Mouse (Mus musculus): ENCODE measurements around the gene Tmem138. TPM values are rescaled to one million over a fixed set of nuclear protein-coding genes. Genes with fewer than 3 reads are reported as not detected.

Tmem138 gene
- 67.4 and 68.5 TPM in 2 replicates for polyA plus RNA-seq (2016; fragmentation: Nextera tagmentation; extraction: Ambion mirVana)

GRCm38 (mm10) chr19:10576690-10577561 lies at the start of gene Tmem138, which contains the start of gene Cyb561a3:
Gene Tmem138 (minus strand): TSS chr19:10577362.
Gene Cyb561a3 (plus strand): TSS chr19:10577172.
- peak; percentile 94 for DNase-seq (ENCODE audit: low spot score)
- peaks cover 23% of the 10 kb centered on the region for H3K4me1 ChIP-seq
- H3K27ac ChIP-seq (replicated peaks), result peak within 1 kb of the TSS; percentile 94
- peak within 1 kb of the TSS; percentile 79 for H3K4me3 ChIP-seq
- under 1% methylated on average over 44 of the region's 44 CpGs for WGBS
- H3K27me3 ChIP-seq (ENCODE audit: low read depth, poor library complexity, severe bottlenecking), result no peaks in the 10 kb centered on the region
- H3K36me3 ChIP-seq, result peaks cover 33% of the 10 kb centered on the region
- no peaks in the 10 kb centered on the region for H3K9me3 ChIP-seq (replicated peaks)

GRCm38 (mm10) chr19:10608573-10609240 lies 31.5 kb upstream of the Tmem138 start:
- 91% methylated on average over 5 of the region's 5 CpGs for WGBS
- H3K27ac ChIP-seq (replicated peaks), result no peak overlapping the region
- no peak for DNase-seq (ENCODE audit: low spot score)
- H3K9me3 ChIP-seq (replicated peaks), result no peaks in the 10 kb centered on the region
- no peak overlapping the region for H3K4me3 ChIP-seq
- no peaks in the 10 kb centered on the region for H3K27me3 ChIP-seq (ENCODE audit: low read depth, poor library complexity, severe bottlenecking)
- H3K36me3 ChIP-seq, result peaks cover 70% of the 10 kb centered on the region
- peaks cover 27% of the 10 kb centered on the region for H3K4me1 ChIP-seq

- DNase-seq (ENCODE audit: low spot score), result no peak
- WGBS, result 9% methylated on average over 20 of the region's 20 CpGs
Observed at GRCm38 (mm10) chr19:10605901-10606622, 28.9 kb upstream of the Tmem138 start.

GRCm38 (mm10) chr19:10605293-10605900 lies 28.2 kb upstream of the Tmem138 start, which contains the start of the genes Ddb1 and Tkfc:
Gene Ddb1 (plus strand): TSS chr19:10605327.
Gene Tkfc (minus strand): TSS chr19:10605654.
- H3K4me3 ChIP-seq, result peak within 1 kb of the TSS; percentile 82
- H3K27me3 ChIP-seq (ENCODE audit: low read depth, poor library complexity, severe bottlenecking), result no peaks in the 10 kb centered on the region
- peak within 1 kb of the TSS; percentile 95 for H3K27ac ChIP-seq (replicated peaks)
- H3K36me3 ChIP-seq, result peaks cover 39% of the 10 kb centered on the region
- no peaks in the 10 kb centered on the region for H3K9me3 ChIP-seq (replicated peaks)
- H3K4me1 ChIP-seq, result peaks cover 45% of the 10 kb centered on the region
- peak; percentile 99 for DNase-seq (ENCODE audit: low spot score)
- WGBS, result under 1% methylated on average over 49 of the region's 49 CpGs

More at GRCm38 (mm10) chr19:10605901-10606622, 28.9 kb upstream of the Tmem138 start:
- Histone ChIP-seq H3K4me3 (peak overlapping the region; percentile 82), H3K27me3 (ENCODE audit: low read depth, poor library complexity, severe bottlenecking) (no peaks in the 10 kb centered on the region), H3K9me3 (replicated peaks) (no peaks in the 10 kb centered on the region), H3K36me3 (peaks cover 43% of the 10 kb centered on the region), H3K27ac (replicated peaks) (peak overlapping the region; percentile 95), H3K4me1 (peaks cover 45% of the 10 kb centered on the region)

GRCm38 (mm10) chr19:10604534-10604933 lies 27.4 kb upstream of the Tmem138 start:
- WGBS, result 62% methylated on average over 3 of the region's 3 CpGs
- H3K36me3 ChIP-seq, result peaks cover 39% of the 10 kb centered on the region
- H3K9me3 ChIP-seq (replicated peaks), result no peaks in the 10 kb centered on the region
- H3K4me1 ChIP-seq, result peaks cover 45% of the 10 kb centered on the region
- DNase-seq (ENCODE audit: low spot score), result no peak
- H3K27ac ChIP-seq (replicated peaks), result peak overlapping the region; percentile 95
- H3K27me3 ChIP-seq (ENCODE audit: low read depth, poor library complexity, severe bottlenecking), result no peaks in the 10 kb centered on the region
- peak overlapping the region; percentile 82 for H3K4me3 ChIP-seq

GRCm38 (mm10) chr19:10603660-10604523 lies 26.7 kb upstream of the Tmem138 start:
- Histone ChIP-seq H3K9me3 (replicated peaks) (no peaks in the 10 kb centered on the region), H3K27me3 (ENCODE audit: low read depth, poor library complexity, severe bottlenecking) (no peaks in the 10 kb centered on the region), H3K27ac (replicated peaks) (peak overlapping the region; percentile 95), H3K4me3 (peak overlapping the region; percentile 82; the same call in 1 of the 2 replicates), H3K36me3 (peaks cover 39% of the 10 kb centered on the region), H3K4me1 (peaks cover 45% of the 10 kb centered on the region)
- DNase-seq (ENCODE audit: low spot score), result no peak
- 87% methylated on average over 18 of the region's 18 CpGs for WGBS

GRCm38 (mm10) chr19:10602787-10603186 lies 25.6 kb upstream of the Tmem138 start:
- no peaks in the 10 kb centered on the region for H3K9me3 ChIP-seq (replicated peaks)
- H3K4me3 ChIP-seq, result peak overlapping the region; percentile 51
- peak overlapping the region; percentile 95 for H3K27ac ChIP-seq (replicated peaks)
- WGBS, result 6% methylated on average over 9 of the region's 9 CpGs
- H3K27me3 ChIP-seq (ENCODE audit: low read depth, poor library complexity, severe bottlenecking), result no peaks in the 10 kb centered on the region
- H3K4me1 ChIP-seq, result peaks cover 45% of the 10 kb centered on the region
- peak; percentile 90 for DNase-seq (ENCODE audit: low spot score)
- peaks cover 38% of the 10 kb centered on the region for H3K36me3 ChIP-seq

GRCm38 (mm10) chr19:10602247-10602769 lies 25.1 kb upstream of the Tmem138 start:
- Histone ChIP-seq H3K9me3 (replicated peaks) (no peaks in the 10 kb centered on the region), H3K4me1 (peaks cover 43% of the 10 kb centered on the region), H3K36me3 (peaks cover 37% of the 10 kb centered on the region), H3K27me3 (ENCODE audit: low read depth, poor library complexity, severe bottlenecking) (no peaks in the 10 kb centered on the region), H3K27ac (replicated peaks) (peak overlapping the region; percentile 95), H3K4me3 (peak overlapping the region; percentile 51)
- WGBS, result 11% methylated on average over 6 of the region's 6 CpGs
- no peak for DNase-seq (ENCODE audit: low spot score)

GRCm38 (mm10) chr19:10599648-10600047 lies 22.5 kb upstream of the Tmem138 start:
- H3K4me3 ChIP-seq, result no peak overlapping the region
- H3K27ac ChIP-seq (replicated peaks), result no peak overlapping the region
- no peaks in the 10 kb centered on the region for H3K9me3 ChIP-seq (replicated peaks)
- DNase-seq (ENCODE audit: low spot score), result no peak
- 93% methylated on average over 2 of the region's 2 CpGs for WGBS
- peaks cover 27% of the 10 kb centered on the region for H3K4me1 ChIP-seq
- no peaks in the 10 kb centered on the region for H3K27me3 ChIP-seq (ENCODE audit: low read depth, poor library complexity, severe bottlenecking)
- H3K36me3 ChIP-seq, result peaks cover 58% of the 10 kb centered on the region

GRCm38 (mm10) chr19:10598188-10598587 lies 21.0 kb upstream of the Tmem138 start:
- Histone ChIP-seq H3K27ac (replicated peaks) (no peak overlapping the region), H3K27me3 (ENCODE audit: low read depth, poor library complexity, severe bottlenecking) (no peaks in the 10 kb centered on the region), H3K36me3 (peaks cover 73% of the 10 kb centered on the region), H3K4me3 (no peak overlapping the region), H3K9me3 (replicated peaks) (no peaks in the 10 kb centered on the region), H3K4me1 (peaks cover 13% of the 10 kb centered on the region)
- 40% methylated on average over 3 of the region's 3 CpGs for WGBS
- DNase-seq (ENCODE audit: low spot score), result no peak
